Mouse (Mus musculus) spleen, adult 2 months (tissue): ENCODE data around the gene Pdcd1lg2. TPM values are rescaled to one million over a fixed set of nuclear protein-coding genes. Genes with fewer than 3 reads are reported as not detected.

Experiments
- DNase-seq, 2 experiments: peaks; one replicate each; pipeline versions ENCODE4 v3.0.0 to v3.0.0-alpha.2; 2012 to 2021; ENCODE audit warnings: low spot score in 2 of 2, low read depth in 1 of 2
- H3K27ac ChIP-seq: fragments of 200-500 bp; 2 replicates; pipeline ENCODE4 v1.5.1; 2012; ENCODE audit warnings: low read length, inconsistent platforms; ENCODE audit not compliant: insufficient read depth
- H3K27me3 ChIP-seq: fragments of 200-500 bp; 2 replicates; pipeline ENCODE4 v1.6.1; 2012; ENCODE audit warnings: mild to moderate bottlenecking, moderate library complexity, low read length, inconsistent platforms; ENCODE audit not compliant: control insufficient read depth, insufficient read depth
- H3K36me3 ChIP-seq: fragments of 200-500 bp; 2 replicates; pipeline ENCODE4 v1.6.1; 2012; ENCODE audit warnings: mild to moderate bottlenecking, low read length, inconsistent platforms; ENCODE audit not compliant: control insufficient read depth, insufficient read depth
- H3K4me1 ChIP-seq: fragments of 200-500 bp; 2 replicates; pipeline ENCODE4 v1.6.1; 2011; ENCODE audit warnings: inconsistent platforms; ENCODE audit not compliant: control insufficient read depth, insufficient read depth, insufficient read length
- H3K4me3 ChIP-seq: fragments of 200-500 bp; 2 replicates; pipeline ENCODE4 v1.5.1; 2011; ENCODE audit warnings: mild to moderate bottlenecking, inconsistent platforms; ENCODE audit not compliant: insufficient read depth, insufficient read length; ENCODE audit errors: extremely low read depth
- CTCF ChIP-seq: fragments of 200-500 bp; IDR thresholded peaks from 2 replicates; pipeline ENCODE4 v1.5.1; 2011; ENCODE audit warnings: mild to moderate bottlenecking, inconsistent platforms; ENCODE audit not compliant: insufficient read depth, insufficient read length, insufficient replicate concordance; ENCODE audit errors: extremely low read depth
- POLR2A ChIP-seq: fragments of 200-500 bp; IDR thresholded peaks from 2 replicates; pipeline ENCODE4 v1.6.1; 2011; ENCODE audit warnings: low read depth, low read length, inconsistent platforms
- WGBS: fragments of 180-500 bp; shearing (Covaris S2); methylation state at CpG from one replicate; pipeline ENCODE4 v1.1.7; 2018; 5-methylcytosine and 5-hydroxymethylcytosine counted together
- polyA plus RNA-seq: library from polyadenylated mRNA; depleted of rRNA; stranded (reverse); fragments of >200 nt; gene quantifications from 2 replicates; pipeline ENCODE4 v1.2.3, GENCODE M21; 2012

Pdcd1lg2 gene
- polyA plus RNA-seq, 1 experiment, result 1.0 TPM

DNA sequence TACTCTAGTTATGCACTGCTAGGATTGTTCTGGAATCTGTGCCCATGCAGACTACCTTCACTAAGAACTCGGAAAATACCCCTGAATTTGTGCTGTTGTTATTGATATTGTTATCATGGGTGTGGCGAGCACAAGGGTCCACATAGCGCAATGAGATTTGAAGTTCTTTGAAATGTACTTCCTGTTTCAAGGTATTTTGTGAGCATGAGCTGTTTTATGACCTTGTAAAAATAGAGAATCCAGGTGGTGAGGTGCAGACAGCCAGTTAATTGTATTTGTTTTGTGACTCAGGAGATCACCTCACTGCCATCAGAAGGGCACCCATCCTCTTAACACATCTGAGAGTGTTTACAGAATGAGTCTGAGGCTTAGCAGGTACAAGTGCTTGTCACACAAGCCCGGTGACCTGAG, 64.5 kb downstream of the Pdcd1lg2 start:
- 59% methylated on average over 4 of the region's 4 CpGs for WGBS
- Histone ChIP-seq H3K36me3 (no peaks in the 10 kb centered on the region), H3K4me3 (no peak overlapping the region), H3K27me3 (no peaks in the 10 kb centered on the region), H3K4me1 (peaks cover 5% of the 10 kb centered on the region; the same call in 1 of the 2 replicates), H3K27ac (no peak overlapping the region)
- DNase-seq, result no peak
- TF ChIP-seq CTCF, result no peak
- TF ChIP-seq POLR2A, result no peak

DNA sequence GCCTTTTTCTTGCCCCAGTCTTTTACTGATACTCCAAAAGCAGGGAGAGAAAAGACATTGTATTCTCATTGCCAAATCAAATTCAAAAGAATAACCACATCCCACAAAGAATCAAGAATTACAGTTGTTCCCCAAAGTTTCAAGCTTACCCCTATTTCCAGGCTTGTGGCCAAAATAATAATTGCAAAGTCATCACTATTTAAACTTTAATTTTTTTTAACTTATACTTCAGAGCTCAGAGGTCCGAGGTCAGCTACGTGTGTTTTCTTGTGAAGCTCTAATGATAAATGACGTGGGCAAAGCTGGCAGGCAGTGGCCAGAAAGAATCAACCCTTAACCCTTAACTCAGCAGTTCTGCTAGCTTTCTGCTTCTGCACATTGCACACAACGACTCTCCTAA, 67.9 kb downstream of the Pdcd1lg2 start:
- H3K4me3 ChIP-seq, result no peak overlapping the region
- H3K27ac ChIP-seq, result no peak overlapping the region
- WGBS, result 26% methylated on average over 4 of the region's 4 CpGs
- no peaks in the 10 kb centered on the region for H3K36me3 ChIP-seq
- DNase-seq, result no peak
- H3K27me3 ChIP-seq, result no peaks in the 10 kb centered on the region
- H3K4me1 ChIP-seq, result peaks cover 19% of the 10 kb centered on the region; the same call in 1 of the 2 replicates
- no peak for TF ChIP-seq POLR2A
- TF ChIP-seq CTCF, result no peak

DNA sequence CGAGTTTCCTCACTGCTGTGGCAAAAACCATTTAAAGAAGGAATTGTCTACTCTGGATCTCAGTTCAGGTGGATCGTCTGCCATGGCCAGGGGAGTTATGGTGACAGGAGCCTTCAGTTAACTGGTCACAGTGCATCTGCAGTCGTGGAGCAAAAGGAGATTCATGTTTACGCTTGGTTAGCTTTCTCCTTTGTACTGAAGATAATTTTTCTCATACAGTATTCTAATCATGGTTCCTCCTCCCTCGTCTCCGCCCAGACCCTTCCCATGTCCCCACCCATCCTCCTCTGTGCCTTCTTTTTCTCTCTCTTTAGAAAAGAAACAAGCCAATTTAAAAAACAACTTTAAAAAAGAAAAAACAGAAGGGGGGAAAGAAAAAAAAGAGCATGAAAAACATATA, 70.9 kb downstream of the Pdcd1lg2 start:
- Histone ChIP-seq H3K27ac (no peak overlapping the region), H3K27me3 (no peaks in the 10 kb centered on the region), H3K4me3 (no peak overlapping the region), H3K4me1 (peaks cover 21% of the 10 kb centered on the region), H3K36me3 (no peaks in the 10 kb centered on the region)
- TF ChIP-seq CTCF (no peak), POLR2A (no peak)
- no peak for DNase-seq
- 61% methylated on average over 6 of the region's 6 CpGs for WGBS

DNA sequence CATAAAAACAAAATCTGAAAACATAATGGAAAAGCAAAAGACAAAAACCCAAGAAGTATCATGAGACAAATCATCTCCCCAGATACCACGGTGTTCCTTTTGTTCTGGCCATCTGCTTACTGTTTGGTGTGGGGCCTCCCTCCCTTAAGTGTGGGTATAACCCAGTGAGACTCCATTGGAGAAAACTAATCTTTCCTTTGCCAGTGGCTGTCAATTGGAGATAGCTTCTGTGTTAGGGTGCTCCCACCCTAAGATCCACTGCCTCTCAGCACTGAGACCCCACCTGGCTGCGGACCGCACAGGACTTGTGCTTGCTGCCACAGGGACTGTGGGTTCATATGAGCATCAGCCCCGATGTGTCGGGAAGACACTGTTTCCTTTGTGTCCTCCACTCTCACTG, 71.4 kb downstream of the Pdcd1lg2 start:
- WGBS, result 78% methylated on average over 5 of the region's 5 CpGs
- Histone ChIP-seq H3K27me3 (no peaks in the 10 kb centered on the region), H3K27ac (no peak overlapping the region), H3K4me1 (peaks cover 26% of the 10 kb centered on the region), H3K36me3 (no peaks in the 10 kb centered on the region), H3K4me3 (no peak overlapping the region)
- no peak for DNase-seq
- no peak for TF ChIP-seq CTCF
- TF ChIP-seq POLR2A, result no peak

DNA sequence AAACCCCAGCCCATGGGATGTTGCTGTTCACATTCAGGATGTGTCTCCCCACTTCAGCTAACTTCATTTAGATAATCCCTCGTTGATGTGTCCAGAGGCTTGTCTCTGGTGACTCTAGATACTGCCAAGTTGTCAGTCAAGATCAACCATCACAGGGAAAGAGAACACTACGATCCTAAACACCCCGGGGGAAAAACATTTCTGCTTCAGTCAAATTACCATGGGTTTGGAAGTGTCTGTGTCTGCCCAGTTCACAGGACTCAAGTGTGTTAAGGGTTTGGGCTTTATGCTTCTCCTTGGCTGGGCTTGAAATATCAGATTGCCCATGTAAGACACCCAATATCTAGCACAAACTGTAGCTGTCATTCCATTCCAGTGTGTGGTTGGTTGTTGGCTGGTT, 71.9 kb downstream of the Pdcd1lg2 start:
- no peak for TF ChIP-seq POLR2A
- TF ChIP-seq CTCF, result no peak
- 50% methylated on average over 3 of the region's 3 CpGs for WGBS
- H3K4me1 ChIP-seq, result peaks cover 31% of the 10 kb centered on the region
- H3K4me3 ChIP-seq, result no peak overlapping the region
- no peak overlapping the region for H3K27ac ChIP-seq
- no peaks in the 10 kb centered on the region for H3K27me3 ChIP-seq
- H3K36me3 ChIP-seq, result no peaks in the 10 kb centered on the region
- DNase-seq, result no peak

DNA sequence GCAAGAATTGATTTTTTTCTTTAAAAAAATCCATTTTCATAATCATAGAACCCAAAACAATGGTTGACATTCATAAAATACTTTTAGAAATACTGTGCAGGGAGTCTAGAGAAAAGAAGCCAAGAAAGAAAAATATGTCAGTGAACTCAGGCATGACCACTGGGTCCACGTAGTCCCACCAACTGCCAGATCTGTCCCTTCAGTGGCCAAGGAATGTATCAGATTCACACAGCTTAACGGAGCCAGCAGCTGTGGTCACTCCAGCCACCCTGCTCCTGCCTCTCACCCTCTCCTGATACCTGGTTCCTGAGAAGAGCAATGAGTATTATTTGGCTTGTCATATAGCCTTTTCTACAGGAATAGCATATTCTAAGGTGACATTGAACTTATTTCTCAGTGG, 72.7 kb downstream of the Pdcd1lg2 start:
- H3K4me3 ChIP-seq, result no peak overlapping the region
- TF ChIP-seq CTCF, result no peak
- no peaks in the 10 kb centered on the region for H3K27me3 ChIP-seq
- no peak for DNase-seq
- no peak overlapping the region for H3K27ac ChIP-seq
- 43% methylated on average over 2 of the region's 2 CpGs for WGBS
- no peaks in the 10 kb centered on the region for H3K36me3 ChIP-seq
- H3K4me1 ChIP-seq, result peaks cover 38% of the 10 kb centered on the region

DNA sequence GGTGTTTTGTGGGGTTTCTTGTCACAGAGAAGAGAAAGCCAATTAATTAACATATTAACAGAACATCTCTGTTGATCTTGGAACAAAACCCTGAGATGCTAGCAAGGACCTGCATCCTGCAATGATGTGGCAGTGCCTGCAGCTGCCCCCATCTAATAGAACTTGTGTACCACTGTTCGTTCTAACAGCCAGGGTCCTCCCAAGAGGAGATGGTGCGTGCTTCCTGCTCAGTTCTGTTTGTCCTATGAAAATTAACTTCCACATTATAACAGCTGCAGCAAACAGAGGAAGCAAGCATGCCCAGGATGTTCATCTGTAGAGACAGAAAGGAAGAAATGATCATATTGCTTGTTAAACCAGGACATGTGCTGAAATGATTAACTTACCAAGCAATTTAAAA, 73.8 kb downstream of the Pdcd1lg2 start:
- no peak for TF ChIP-seq POLR2A
- no peak for TF ChIP-seq CTCF
- DNase-seq, result peak in 1 of 2 experiments; percentile 44
- Histone ChIP-seq H3K4me3 (no peak overlapping the region), H3K4me1 (peaks cover 39% of the 10 kb centered on the region), H3K27ac (peak overlapping the region; percentile 80), H3K36me3 (no peaks in the 10 kb centered on the region), H3K27me3 (no peaks in the 10 kb centered on the region)
- 8% methylated on average over 2 of the region's 2 CpGs for WGBS
